Mouse (Mus musculus): Measurements from ENCODE around the gene Cadm2. TPM values are rescaled to one million over a fixed set of nuclear protein-coding genes. Genes with fewer than 3 reads are reported as not detected.

The Cadm2 gene
- polyA plus RNA-seq, 3 experiments from 2014 or later = 0.04 TPM; not detected in 2

DNA sequence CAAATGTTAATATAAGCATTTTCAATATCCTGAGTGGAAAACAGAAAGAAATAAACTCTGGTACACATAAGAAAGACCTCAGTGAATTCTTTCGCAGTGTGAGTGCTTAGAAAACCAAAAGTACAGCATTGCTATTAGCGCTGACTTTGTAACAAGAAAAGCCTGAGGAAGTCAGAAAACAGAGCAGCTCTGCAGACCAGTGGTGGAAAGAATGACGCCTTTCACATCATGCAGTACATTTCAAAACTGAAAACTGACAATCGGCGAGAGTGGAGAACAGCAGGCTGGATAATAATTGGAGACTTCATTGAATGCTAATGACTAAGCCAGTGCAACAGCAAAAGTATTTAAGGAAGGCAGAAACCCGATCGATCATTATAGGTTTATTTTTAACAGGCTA, 138.2 kb downstream of the Cadm2 start:
- ATAC-seq = no peak

DNA sequence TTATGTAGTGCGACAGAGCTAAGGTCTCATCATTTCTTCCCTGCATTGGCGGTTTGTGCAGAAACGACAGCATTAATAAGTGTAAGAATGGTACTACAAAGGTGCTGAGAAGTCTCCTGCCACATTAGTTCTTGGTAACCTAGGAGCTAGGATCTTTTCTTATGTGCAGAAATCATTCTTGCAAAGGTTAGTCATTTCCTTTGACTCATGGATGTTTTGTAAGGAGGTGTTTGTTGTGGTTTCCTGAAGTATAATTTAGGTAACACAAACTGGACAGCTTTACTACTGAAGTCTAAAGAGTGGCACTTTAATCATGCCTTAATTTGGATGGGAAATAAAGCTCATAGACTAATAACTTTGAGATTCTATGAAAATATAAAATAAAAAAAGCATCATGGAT, 153.7 kb downstream of the Cadm2 start:
- no peak for ATAC-seq

GRCm38 (mm10) chr16:67436301-67436700, 184.4 kb downstream of the Cadm2 start:
- no peak for ATAC-seq

GRCm38 (mm10) chr16:67425371-67425770, 195.3 kb downstream of the Cadm2 start:
- ATAC-seq = no peak

DNA sequence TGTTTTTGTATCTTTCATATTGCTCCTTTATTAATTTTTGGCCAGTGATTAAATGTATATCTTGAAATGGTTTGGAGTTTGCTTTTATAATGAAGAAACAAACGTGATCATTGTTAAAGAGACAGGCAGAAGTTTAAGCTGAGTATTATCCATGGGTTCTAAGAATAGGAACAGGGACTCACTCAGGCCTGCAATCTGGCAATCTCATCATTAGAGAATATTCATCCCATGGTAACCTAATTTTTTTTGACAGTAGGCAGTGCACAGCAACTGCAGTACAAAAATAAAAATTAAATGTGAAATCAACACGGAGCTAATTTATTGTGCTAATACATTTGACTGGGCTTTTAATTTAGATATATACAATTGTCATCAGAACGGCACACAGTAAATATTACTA, 209.8 kb downstream of the Cadm2 start:
- no peak for ATAC-seq

DNA sequence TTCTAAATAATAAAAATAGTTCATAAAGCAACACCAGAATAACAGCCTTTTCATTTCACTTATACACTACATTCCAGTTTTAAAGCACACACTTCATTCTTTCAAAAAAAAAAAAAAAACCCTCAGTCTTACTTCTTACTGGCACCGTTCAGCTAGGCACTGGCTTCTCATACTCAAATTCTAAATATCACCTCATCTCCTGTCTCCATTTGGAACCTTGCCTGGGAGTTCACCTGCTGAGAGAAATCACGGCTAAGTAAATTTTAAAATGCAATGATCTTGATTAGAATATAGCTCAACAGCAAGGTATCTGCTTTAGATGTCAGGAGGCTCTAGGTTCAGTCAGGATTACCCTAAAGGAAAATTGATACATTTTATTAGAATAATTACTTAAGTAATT, 210.2 kb downstream of the Cadm2 start:
- ATAC-seq = no peak

DNA sequence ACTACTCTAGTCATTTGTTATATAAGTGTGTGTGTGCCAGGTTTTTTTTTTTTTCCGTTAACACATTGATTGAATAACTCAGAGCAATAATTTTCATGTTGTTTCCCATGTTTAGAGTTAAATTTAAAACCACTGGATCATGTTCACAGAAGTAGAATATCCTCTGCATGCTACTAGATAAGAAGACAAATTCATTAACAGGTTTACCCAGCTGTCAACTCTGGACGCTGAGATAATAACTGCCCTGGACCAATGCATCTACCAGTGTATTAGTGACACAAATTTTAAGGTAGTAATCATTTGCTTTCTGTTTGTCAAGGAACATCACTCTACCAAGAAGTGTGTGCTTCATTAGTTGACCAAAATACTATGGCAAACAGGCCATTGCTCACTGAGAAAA, 253.0 kb downstream of the Cadm2 start:
- ATAC-seq = no peak

DNA sequence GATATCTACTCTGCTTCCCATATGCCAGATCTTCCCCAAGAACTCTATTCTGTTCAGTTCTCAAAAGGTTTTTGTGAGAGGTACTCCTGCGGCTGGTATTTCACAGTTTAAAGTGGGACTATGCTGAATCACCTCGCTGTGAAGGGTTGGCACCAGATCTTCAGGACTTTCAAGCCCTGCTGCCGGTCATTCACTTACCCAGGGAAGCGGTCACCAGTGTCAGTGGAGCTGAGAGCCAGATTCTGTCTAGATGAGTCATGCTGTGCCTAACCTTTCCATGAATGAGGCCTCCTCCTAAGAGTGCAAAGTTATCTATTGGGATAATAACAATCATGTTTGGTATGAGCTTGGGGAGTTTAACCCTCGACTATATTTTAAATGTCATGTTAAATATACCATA, 272.7 kb downstream of the Cadm2 start:
- ATAC-seq = no peak

GRCm38 (mm10) chr16:67347561-67347960, 273.1 kb downstream of the Cadm2 start:
- ATAC-seq = no peak

DNA sequence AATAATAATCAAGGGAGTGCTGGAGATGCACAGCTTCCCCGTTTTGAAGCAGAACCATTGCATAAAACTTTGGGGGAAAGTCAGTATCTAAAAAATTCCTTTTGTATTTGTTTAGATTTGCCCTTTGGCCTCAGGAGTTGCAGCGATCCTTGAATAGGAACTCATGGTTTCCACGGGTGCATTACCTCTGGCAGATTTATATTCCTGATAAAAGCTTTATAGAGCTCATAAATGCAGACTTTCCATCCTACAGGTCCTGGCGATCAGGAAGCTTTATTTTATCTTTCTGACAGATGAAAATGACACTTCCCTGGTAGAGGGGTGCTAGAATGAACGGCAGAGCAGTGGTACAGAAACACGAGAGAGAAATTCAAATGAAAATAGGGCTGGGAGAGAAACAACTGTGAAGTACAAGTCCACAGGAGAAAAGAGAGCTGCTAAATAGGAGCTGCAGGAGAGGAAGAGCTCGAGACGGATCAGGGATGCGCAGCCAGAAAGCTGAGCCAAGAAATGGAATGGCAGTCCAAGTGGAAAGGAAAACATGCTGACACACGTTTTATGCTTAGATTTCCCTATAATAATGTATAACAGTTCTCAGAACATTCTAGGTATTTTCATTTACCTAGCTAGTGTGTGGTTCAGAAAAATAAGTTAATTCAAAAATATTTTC, 274.0 kb downstream of the Cadm2 start:
- ATAC-seq = no peak

DNA sequence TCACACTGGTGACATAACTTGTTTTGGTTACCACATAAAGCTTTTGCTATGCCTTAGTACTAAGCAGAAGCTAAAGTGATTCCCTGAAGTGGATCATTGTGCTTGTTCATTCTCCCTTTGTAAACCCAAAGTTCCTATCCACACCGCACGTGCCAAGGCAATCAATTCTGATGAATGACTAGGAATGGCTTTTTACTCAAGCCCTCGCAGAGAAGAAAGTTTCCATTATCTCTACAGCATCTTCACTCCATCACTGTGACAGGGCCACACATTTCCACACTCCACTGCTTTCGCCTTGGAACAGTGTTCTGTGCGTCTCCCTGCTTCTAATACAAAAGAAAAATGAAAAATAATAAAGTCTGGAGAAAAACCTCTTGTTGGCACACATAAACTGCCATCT, 276.5 kb downstream of the Cadm2 start:
- ATAC-seq = no peak

- ATAC-seq = no peak
Observed at GRCm38 (mm10) chr16:67311033-67311432, 309.7 kb downstream of the Cadm2 start.

- no peak for ATAC-seq
Observed at GRCm38 (mm10) chr16:67284664-67285063, 336.0 kb downstream of the Cadm2 start.

GRCm38 (mm10) chr16:67243598-67243997, 377.1 kb downstream of the Cadm2 start:
- no peak for ATAC-seq

GRCm38 (mm10) chr16:67234862-67235261, 385.8 kb downstream of the Cadm2 start:
- no peak for ATAC-seq

GRCm38 (mm10) chr16:67226696-67227095, 394.0 kb downstream of the Cadm2 start:
- ATAC-seq = no peak

DNA sequence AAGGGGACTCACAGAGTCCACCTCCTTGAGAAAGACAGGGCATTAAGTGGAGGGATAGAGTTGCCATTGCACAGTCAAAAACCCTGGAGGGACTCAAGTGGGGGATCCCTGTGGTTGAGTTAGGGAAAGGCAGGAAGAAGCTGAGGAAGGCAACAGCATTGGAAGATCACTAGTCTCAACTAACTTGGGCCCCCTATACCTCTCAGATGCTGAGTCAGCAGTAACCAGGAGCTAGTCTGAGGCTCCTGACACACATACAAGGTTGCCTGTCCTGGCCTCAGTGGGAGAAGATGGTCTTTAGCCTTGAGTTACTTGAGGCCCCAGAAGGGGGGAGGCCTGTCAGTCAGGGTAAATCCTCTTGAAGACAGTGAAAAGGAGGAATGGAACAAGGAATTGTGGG, 417.4 kb downstream of the Cadm2 start:
- no peak for ATAC-seq

DNA sequence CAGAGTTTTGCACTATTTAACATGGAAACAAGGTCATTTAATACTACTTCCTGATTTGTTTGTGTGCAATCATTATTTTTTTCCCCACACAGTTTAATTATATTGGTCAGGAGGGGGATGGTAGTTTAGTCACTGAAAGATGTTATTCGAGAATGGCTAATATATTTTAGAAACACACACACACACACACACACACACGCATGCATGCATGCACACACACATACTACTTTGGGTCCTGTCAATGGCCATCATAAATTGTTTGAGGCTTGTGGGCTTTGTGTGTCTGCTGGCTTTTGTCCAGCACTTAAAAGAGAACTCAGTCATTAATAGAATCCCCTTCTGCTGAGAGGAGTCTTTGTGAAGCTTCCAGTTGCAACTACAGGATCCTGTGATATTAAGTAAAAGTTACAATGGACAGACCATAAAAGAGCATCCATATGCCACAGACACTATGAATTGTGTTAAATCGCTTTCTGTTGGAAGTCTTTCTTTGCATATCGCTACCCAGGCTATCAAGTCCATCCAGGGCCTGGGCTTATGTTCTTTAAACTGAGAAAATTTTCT, 427.8 kb downstream of the Cadm2 start:
- ATAC-seq = no peak

- no peak for ATAC-seq
Observed at GRCm38 (mm10) chr16:67192395-67192794, 428.3 kb downstream of the Cadm2 start.

GRCm38 (mm10) chr16:67186322-67186721, 434.4 kb downstream of the Cadm2 start:
- no peak for ATAC-seq

DNA sequence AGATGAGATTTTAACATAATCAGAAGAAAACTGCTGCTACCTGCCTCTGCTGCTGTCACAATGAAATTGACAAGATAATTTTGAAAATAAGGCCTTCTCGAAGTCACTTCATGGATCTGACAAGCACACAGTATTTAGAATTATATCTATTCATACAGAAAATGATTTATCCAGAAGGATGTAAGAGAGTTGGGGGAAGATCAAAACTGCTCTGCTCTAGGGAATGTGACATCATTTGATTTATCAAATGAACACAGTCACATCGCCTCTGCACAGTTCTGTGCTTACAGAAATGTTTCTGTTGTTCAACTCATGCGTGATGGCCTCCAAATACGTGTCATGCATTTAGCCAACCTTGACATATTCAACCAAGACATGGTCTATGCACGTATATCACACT, 437.8 kb downstream of the Cadm2 start:
- ATAC-seq = no peak

DNA sequence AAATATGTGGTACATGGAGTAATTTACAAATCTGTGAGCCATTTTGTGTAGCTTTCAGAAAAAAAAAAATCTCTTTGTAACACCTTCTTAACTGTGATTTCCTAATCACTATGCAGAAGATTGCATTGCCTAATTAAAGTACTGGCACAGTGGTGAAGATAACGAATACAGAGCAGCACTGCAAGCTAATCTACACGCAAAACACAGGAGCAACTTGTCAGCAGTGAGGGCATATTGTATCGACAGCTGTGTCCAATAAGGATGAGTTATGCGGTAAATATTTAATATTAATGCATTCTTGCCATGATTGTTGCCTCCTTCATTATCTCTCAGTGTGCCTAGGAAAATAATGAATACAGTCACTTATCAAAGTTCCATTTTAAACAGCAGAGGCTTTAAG, 445.3 kb downstream of the Cadm2 start:
- no peak for ATAC-seq

GRCm38 (mm10) chr16:67162211-67162790, 458.4 kb downstream of the Cadm2 start:
- no peak for ATAC-seq

GRCm38 (mm10) chr16:67124811-67125210, 495.9 kb downstream of the Cadm2 start:
- ATAC-seq = no peak

- no peak for ATAC-seq
Observed at GRCm38 (mm10) chr16:67122532-67122931, 498.2 kb downstream of the Cadm2 start.

All from inflammation-experienced regulatory T-cells, adult 6 months (primary cell).